Mouse (Mus musculus): ENCODE measurements at regions not wholly inside any gene's neighbourhood (a gene's known extent, or its start where the extent isn't known, plus 50 kb on each side); places are given as distances from the start of the nearest gene placed in this dataset.
A peak's percentile ranks its signal among the peaks of the same experiment; 100 is the strongest.

GRCm38 (mm10) chr1:88588747-88589146 is 78.9 kb upstream of the Glrp1 start:
- TF ChIP-seq CTCF (conservative IDR thresholded peaks at IDR 0.05; ENCODE audit: insufficient read depth, insufficient read length, low read depth, low read length) (no peak), POLR2A (IDR thresholded peaks at IDR 0.05; ENCODE audit: low read depth, low read length) (no peak)
- Histone ChIP-seq H3K27ac (ENCODE audit: insufficient read depth, low read depth, low read length) (no peak overlapping the region), H3K4me3 (ENCODE audit: insufficient read depth, low read depth, low read length) (no peak overlapping the region), H3K4me1 (ENCODE audit: control insufficient read depth, insufficient read depth, low read length) (no peaks in the 10 kb centered on the region), H3K27me3 (replicated peaks; ENCODE audit: control insufficient read depth, insufficient read depth, low read length) (no peaks in the 10 kb centered on the region), H3K36me3 (ENCODE audit: control insufficient read depth, insufficient read depth, low read length) (no peaks in the 10 kb centered on the region)
- WGBS: 56% methylated on average over 1 of the region's 1 CpGs
- no peak for DNase-seq

DNA sequence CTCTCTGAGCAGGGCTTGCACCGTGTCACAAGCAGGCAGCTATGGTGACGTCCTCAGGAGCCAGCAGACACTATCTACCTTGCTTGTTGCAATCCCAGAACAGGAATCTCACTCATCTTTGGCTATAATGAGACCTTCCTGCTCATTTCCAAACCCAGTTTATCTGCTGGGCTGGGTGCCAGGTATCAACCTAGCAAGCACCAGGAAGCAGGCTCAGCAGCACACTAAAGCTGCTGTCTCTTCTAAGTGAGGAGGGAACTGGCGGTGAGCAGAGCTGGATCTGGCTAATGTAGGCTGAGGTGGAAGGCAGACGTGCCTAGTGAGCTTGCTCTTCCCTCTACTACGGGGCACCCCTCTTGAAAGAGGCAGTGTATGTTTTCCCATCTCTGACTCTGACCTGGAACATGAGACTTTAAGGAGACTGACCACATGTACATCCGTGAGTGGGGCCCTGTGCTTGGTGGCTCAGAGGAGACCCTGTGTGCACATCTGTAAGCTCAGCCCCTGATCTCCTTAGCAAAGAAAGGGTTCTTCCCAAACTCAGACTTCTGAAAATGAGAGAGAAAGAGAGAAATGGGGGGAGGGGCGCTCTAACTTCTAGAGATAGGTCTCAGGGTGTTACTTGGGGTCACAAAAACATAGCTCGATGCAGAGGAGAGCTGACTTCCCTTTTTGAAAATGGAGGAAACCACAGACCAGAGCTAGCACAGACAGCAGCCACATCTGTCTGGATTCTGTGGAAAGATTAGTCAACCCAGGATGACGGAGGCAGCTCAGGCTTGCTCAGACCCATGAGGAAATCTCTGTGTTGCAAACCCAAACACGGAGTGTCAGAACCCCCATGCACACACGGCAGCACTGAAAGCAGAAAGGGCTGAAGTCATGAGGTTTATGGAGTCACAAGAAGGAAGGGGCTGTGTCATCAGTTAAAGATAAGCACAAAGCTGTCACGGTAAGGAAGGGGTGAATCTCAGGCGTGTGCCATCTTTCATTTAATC is 77.3 kb upstream of the Glrp1 start:
- WGBS: 77% methylated on average over 13 of the region's 13 CpGs
- DNase-seq: peak; percentile 38
- Histone ChIP-seq H3K4me1 (ENCODE audit: control insufficient read depth, insufficient read depth, low read length) (no peaks in the 10 kb centered on the region), H3K4me3 (ENCODE audit: insufficient read depth, low read depth, low read length) (no peak overlapping the region), H3K27me3 (replicated peaks; ENCODE audit: control insufficient read depth, insufficient read depth, low read length) (no peaks in the 10 kb centered on the region), H3K27ac (ENCODE audit: insufficient read depth, low read depth, low read length) (peak overlapping the region; percentile 48), H3K36me3 (ENCODE audit: control insufficient read depth, insufficient read depth, low read length) (no peaks in the 10 kb centered on the region)
- TF ChIP-seq CTCF (conservative IDR thresholded peaks at IDR 0.05; ENCODE audit: insufficient read depth, insufficient read length, low read depth, low read length) (no peak), POLR2A (IDR thresholded peaks at IDR 0.05; ENCODE audit: low read depth, low read length) (no peak)

GRCm38 (mm10) chr1:88586128-88586527 is 76.3 kb upstream of the Glrp1 start:
- Histone ChIP-seq H3K36me3 (ENCODE audit: control insufficient read depth, insufficient read depth, low read length) (no peaks in the 10 kb centered on the region), H3K27ac (ENCODE audit: insufficient read depth, low read depth, low read length) (no peak overlapping the region), H3K4me1 (ENCODE audit: control insufficient read depth, insufficient read depth, low read length) (no peaks in the 10 kb centered on the region), H3K4me3 (ENCODE audit: insufficient read depth, low read depth, low read length) (no peak overlapping the region), H3K27me3 (replicated peaks; ENCODE audit: control insufficient read depth, insufficient read depth, low read length) (no peaks in the 10 kb centered on the region)
- TF ChIP-seq POLR2A (IDR thresholded peaks at IDR 0.05; ENCODE audit: low read depth, low read length): no peak
- 72% methylated on average over 2 of the region's 2 CpGs for WGBS
- DNase-seq: no peak

DNA sequence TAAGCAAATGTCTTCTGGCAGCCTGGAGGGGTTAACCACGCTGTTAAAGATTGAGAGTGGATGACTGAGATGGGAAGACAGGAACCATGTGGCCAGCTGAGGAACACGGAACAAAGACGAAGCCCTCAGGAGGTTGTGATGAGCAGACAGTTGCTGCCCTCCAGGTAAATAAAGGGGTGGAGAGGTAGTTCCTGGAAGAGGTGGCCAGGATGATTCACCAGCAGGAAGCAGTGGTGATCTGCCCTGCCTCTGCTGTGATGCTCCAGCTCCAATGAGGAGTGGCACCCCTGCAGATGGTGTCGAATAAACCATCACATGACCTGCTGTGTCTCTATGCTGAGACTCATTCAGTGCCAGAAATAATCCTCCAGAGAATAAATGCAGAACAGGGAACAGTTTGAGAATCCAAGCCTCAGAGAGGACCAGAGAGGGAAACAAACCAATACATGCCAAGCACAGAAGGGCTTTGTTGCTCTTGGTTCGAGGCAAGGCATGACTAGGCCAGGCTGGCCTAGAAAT is 74.7 kb upstream of the Glrp1 start:
- TF ChIP-seq POLR2A (IDR thresholded peaks at IDR 0.05; ENCODE audit: low read depth, low read length) (no peak), CTCF (conservative IDR thresholded peaks at IDR 0.05; ENCODE audit: insufficient read depth, insufficient read length, low read depth, low read length) (no peak)
- H3K4me1 ChIP-seq (ENCODE audit: control insufficient read depth, insufficient read depth, low read length): no peaks in the 10 kb centered on the region
- H3K4me3 ChIP-seq (ENCODE audit: insufficient read depth, low read depth, low read length): no peak overlapping the region
- H3K27ac ChIP-seq (ENCODE audit: insufficient read depth, low read depth, low read length): no peak overlapping the region
- H3K36me3 ChIP-seq (ENCODE audit: control insufficient read depth, insufficient read depth, low read length): no peaks in the 10 kb centered on the region
- no peaks in the 10 kb centered on the region for H3K27me3 ChIP-seq (replicated peaks; ENCODE audit: control insufficient read depth, insufficient read depth, low read length)
- no peak for DNase-seq
- 77% methylated on average over 5 of the region's 5 CpGs for WGBS

GRCm38 (mm10) chr1:88578231-88578620 is 68.4 kb upstream of the Glrp1 start:
- TF ChIP-seq POLR2A (IDR thresholded peaks at IDR 0.05; ENCODE audit: low read depth, low read length) (no peak), CTCF (conservative IDR thresholded peaks at IDR 0.05; ENCODE audit: insufficient read depth, insufficient read length, low read depth, low read length) (no peak)
- Histone ChIP-seq H3K27me3 (replicated peaks; ENCODE audit: control insufficient read depth, insufficient read depth, low read length) (no peaks in the 10 kb centered on the region), H3K4me3 (ENCODE audit: insufficient read depth, low read depth, low read length) (no peak overlapping the region), H3K4me1 (ENCODE audit: control insufficient read depth, insufficient read depth, low read length) (no peaks in the 10 kb centered on the region), H3K36me3 (ENCODE audit: control insufficient read depth, insufficient read depth, low read length) (no peaks in the 10 kb centered on the region), H3K27ac (ENCODE audit: insufficient read depth, low read depth, low read length) (no peak overlapping the region)
- no peak for DNase-seq

DNA sequence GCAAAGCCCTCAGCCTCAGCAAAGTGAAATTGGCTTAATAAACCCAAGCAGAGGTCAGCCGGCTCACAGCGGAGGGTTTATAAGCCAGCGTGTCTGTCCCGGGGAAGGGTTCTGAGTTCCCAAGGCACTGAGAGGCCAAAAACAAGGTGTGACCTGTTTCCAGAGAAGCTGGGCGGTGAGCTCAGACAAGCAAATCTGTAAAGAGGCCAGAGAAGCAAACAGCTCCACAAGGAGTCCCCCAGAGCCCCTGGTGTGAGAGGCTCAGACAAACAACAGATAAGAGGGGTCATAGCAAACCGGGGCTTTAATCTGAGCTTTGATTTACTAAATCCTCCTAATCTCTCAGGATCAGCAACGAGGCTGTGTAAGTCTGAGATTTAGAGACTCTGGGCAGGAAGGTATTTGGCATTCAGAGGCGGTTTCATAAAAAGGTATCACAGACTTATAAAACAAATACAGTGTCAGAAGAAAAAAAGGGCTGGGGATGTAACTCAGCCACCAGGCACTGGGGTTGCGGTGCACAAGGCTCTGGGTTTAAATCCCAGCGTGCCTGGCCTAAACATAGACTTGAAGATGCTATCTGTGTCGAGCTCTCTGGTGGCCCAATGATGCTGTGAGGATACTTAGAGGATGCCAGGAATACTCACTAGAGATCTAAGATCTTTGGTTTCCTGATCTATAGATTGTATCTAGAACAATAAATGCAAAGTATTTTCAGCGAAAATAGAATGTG is 67.8 kb upstream of the Glrp1 start:
- TF ChIP-seq POLR2A (IDR thresholded peaks at IDR 0.05; ENCODE audit: low read depth, low read length) (no peak), CTCF (conservative IDR thresholded peaks at IDR 0.05; ENCODE audit: insufficient read depth, insufficient read length, low read depth, low read length) (no peak)
- 70% methylated on average over 12 of the region's 12 CpGs for WGBS
- H3K27me3 ChIP-seq (replicated peaks; ENCODE audit: control insufficient read depth, insufficient read depth, low read length): no peaks in the 10 kb centered on the region
- DNase-seq: no peak
- no peaks in the 10 kb centered on the region for H3K36me3 ChIP-seq (ENCODE audit: control insufficient read depth, insufficient read depth, low read length)
- no peaks in the 10 kb centered on the region for H3K4me1 ChIP-seq (ENCODE audit: control insufficient read depth, insufficient read depth, low read length)
- H3K27ac ChIP-seq (ENCODE audit: insufficient read depth, low read depth, low read length): no peak overlapping the region
- H3K4me3 ChIP-seq (ENCODE audit: insufficient read depth, low read depth, low read length): no peak overlapping the region

Measured in kidney, adult 2 months (tissue).